Mouse (Mus musculus) ovary, adult 18-20 months (tissue): ENCODE measurements at regions not wholly inside any gene's neighbourhood (a gene's known extent, or its start where the extent isn't known, plus 50 kb on each side); places are given as distances from the start of the nearest gene placed in this dataset.
"Not testable (repeated sequence)": the region's sequence is repeated elsewhere in the genome, so short reads cannot be mapped to it uniquely, and the experiment has no call there.

ENCODE experiments used
- DNase-seq: peaks from one replicate; pipeline ENCODE4 v3.0.0; 2022; ENCODE audit warnings: low spot score, mixed read lengths

- DNase-seq, result peak; percentile 11
Measured at GRCm38 (mm10) chr6:31011407-31012020, 52.6 kb upstream of the Klf14 start.

- DNase-seq, result no peak
Measured at GRCm38 (mm10) chr6:31016566-31016965, 57.7 kb upstream of the Klf14 start.

- DNase-seq, result no peak
Measured at GRCm38 (mm10) chr6:31021776-31022175, 62.9 kb upstream of the Klf14 start.

GRCm38 (mm10) chr6:31029777-31030176 is 70.9 kb upstream of the Klf14 start:
- no peak for DNase-seq

GRCm38 (mm10) chr6:31031022-31031421 is 72.1 kb upstream of the Klf14 start:
- no peak for DNase-seq

- DNase-seq, result no peak
Measured at GRCm38 (mm10) chr6:31032147-31032546, 73.3 kb upstream of the Klf14 start.

GRCm38 (mm10) chr6:31032980-31033608 is 74.2 kb upstream of the Klf14 start:
- no peak for DNase-seq

- no peak for DNase-seq
Measured at GRCm38 (mm10) chr6:31034796-31035195, 75.9 kb upstream of the Klf14 start.

- no peak for DNase-seq
Measured at GRCm38 (mm10) chr6:31037801-31038395, 79.0 kb upstream of the Klf14 start.

GRCm38 (mm10) chr6:31038445-31038844 is 79.6 kb upstream of the Klf14 start:
- not testable (repeated sequence) for DNase-seq

- DNase-seq, result no peak
Measured at GRCm38 (mm10) chr6:31039485-31039884, 80.6 kb upstream of the Klf14 start.

GRCm38 (mm10) chr6:31040783-31041182 is 81.9 kb upstream of the Klf14 start:
- no peak for DNase-seq

- no peak for DNase-seq
Measured at GRCm38 (mm10) chr6:31043368-31043767, 84.5 kb upstream of the Klf14 start.

GRCm38 (mm10) chr6:31043919-31044318 is 85.0 kb upstream of the Klf14 start:
- DNase-seq, result no peak

- no peak for DNase-seq
Measured at GRCm38 (mm10) chr6:31046197-31046596, 87.3 kb upstream of the Klf14 start.

- DNase-seq, result no peak
Measured at GRCm38 (mm10) chr6:31048920-31049576, 90.2 kb upstream of the Klf14 start.

- DNase-seq, result no peak
Measured at GRCm38 (mm10) chr6:31050831-31051230, 92.0 kb upstream of the Klf14 start.

- DNase-seq, result no peak
Measured at GRCm38 (mm10) chr6:31051771-31052170, 92.9 kb upstream of the Klf14 start.

- no peak for DNase-seq
Measured at GRCm38 (mm10) chr6:31053003-31053402, 94.1 kb upstream of the Klf14 start.

- DNase-seq, result no peak
Measured at GRCm38 (mm10) chr6:31056786-31057566, 98.1 kb upstream of the Klf14 start.

GRCm38 (mm10) chr6:31058299-31058698 is 99.4 kb upstream of the Klf14 start:
- DNase-seq, result no peak

- DNase-seq, result peak; percentile 57
Measured at GRCm38 (mm10) chr6:31058961-31059360, 100.1 kb upstream of the Klf14 start.
